Mouse (Mus musculus): ENCODE measurements around the gene Fcamr.
A peak's percentile ranks its signal among the peaks of the same experiment; 100 is the strongest.

Gene Fcamr

GRCm38 (mm10) chr1:130804279-130804678 lies 3.6 kb downstream of the Fcamr start:
- no peak for DNase-seq

- no peak for DNase-seq
These were observed 10.2 kb downstream of the Fcamr start for GRCm38 (mm10) chr1:130810906-130811305.

DNA sequence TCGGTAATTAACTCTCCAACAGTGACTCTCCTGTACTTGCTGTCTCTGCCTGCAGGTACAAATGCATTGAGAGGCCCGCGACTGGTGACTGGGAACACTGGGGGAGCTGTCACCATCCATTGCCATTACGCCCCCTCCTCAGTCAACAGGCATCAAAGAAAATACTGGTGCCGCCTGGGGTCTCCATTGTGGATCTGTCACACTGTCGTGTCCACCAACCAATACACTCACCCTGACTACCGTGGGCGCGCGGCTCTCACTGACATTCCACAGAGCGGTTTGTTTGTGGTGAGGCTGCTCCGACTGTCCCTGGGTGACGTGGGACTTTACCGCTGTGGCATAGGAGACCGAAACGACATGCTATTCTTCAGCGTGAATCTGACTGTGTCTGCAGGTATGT lies 10.6 kb downstream of the Fcamr start:
- no peak for DNase-seq

- DNase-seq, result no peak
These were observed 19.0 kb downstream of the Fcamr start for GRCm38 (mm10) chr1:130819737-130820136.

- no peak for DNase-seq
These were observed 19.8 kb downstream of the Fcamr start for GRCm38 (mm10) chr1:130820316-130821148.

GRCm38 (mm10) chr1:130821149-130821471 lies 20.4 kb downstream of the Fcamr start:
- DNase-seq, result no peak

DNA sequence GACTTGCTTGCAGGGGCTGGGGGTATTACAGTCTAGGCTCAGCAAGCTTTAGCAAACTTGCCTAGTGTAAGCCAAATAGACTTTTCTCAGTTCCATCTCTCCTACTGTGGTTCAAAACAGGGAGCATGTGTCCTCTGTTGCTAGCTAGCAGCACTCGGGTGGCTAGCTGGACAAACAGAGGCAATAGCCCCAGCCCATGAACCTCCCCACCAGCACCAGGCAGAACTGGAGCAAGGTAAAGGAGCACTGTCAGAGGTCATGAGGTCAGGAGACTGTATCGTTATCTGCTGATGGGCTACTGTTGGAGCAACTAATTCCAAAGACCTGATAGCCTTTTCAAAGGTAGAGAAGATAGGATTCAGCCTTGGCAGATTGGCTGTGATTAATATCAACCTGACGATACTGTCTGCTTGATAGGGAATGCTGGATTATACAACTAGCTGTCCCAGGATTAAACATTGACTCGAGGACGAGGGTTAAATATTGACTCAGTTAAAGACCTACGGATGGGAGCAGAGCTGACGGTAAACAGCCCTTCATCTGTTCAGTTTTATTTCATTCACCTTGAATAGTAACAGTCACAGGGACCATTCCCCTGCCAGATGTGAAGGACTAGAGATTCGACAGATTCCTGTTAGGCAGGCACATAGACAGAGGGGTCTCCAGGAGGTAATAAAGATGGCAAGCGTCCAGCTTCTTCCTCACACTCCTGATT lies 21.4 kb downstream of the Fcamr start:
- no peak for DNase-seq

DNA sequence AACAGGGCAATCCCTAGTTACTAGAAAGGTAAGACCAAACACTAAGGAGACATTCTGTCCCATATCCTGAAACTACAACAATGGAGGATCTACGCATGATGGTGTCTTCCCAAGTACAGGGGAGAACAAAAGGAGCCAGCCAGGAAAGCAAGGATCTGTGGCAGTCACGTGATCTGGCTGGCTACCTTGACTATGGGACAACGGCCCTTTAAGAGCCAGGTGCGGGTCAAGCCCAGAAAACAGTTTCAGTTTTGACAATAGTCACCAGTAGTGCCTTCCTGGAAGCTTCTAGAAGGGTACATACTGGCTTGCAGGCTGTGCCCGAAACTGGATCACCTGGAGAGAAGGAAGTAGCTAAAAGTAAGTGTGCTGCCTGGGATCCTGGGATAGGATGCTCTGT lies 25.7 kb downstream of the Fcamr start, which contains the start of gene Pigr:
Pigr (plus strand) TSS at position 237 of the 400 bp plus-strand sequence.
- no peak for DNase-seq

DNA sequence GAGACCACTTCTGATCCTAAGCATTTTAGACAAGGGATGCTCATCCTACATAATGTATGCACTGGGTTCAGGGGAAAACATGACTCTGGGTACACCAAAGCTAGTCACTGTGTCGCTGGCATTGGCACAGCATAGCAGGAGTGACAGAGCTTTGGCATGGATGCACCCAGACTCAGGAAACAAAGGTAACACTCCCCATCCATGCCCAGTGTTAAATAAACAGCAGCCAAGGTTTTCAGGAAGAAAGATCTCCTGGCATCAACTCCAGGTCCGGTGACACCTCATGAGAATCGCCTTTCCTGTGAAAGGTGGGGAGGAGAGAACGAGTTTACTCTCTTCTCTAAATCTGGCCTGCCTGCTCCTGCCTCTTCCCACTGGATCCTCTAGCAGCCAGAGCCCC lies 28.0 kb downstream of the Fcamr start:
- no peak for DNase-seq

- no peak for DNase-seq
These were observed 29.5 kb downstream of the Fcamr start for GRCm38 (mm10) chr1:130829906-130830830.

- no peak for DNase-seq
These were observed 31.8 kb downstream of the Fcamr start for GRCm38 (mm10) chr1:130832230-130833149.

DNA sequence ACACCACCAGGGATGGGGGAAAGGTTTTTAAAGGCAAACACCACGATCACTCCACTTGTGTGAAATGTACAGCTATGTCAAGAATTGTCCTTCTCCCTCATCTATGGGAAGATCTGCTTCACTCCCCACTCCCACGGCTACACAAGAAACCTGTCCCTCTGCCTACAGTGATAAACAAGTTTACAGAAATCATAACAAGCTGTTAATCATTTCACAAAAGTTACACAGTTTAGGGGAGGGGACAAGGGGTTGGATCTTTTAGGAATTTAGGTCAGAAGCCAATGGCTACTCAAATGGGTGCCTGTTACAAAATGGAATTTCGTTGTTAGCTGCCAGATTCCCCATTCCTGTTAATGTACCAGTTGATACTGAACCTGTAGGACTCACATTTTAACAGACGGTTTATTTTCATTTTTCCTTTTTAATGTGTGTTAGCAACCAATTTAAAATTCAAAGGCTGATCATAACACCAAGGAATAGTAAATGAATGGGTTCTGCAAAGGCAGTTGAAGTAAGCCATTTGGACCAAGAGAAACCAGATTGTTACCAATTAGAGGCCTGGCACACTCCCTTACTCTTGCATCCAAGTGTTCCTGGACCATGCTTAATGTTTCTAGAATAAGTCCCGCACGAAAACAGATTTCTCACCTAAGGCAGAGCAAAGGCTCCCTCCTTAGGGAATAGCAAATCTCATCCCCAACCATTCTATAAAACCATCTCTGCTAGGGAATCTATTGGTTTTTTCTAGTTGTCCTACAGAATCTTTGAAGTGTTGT lies 34.6 kb downstream of the Fcamr start:
- DNase-seq, result no peak

DNA sequence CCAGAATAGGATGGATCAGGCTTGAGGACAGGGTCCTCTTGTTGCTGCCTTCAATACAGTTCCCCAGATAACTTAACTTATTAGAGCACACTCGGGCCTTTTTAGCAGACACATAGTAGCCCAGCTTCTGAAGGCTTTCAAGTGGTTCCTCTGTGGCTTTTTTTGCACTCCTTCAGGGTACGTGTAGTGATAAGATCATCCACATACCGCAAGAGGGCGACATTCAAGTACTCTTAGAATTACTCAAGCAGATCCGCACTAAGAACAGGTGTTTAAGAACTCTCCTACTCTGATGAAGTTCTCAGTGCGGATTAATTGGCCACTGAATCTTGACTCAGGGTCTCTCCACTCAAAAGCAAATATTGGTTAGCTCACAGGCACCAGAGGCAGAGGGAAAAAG lies 37.6 kb downstream of the Fcamr start:
- peak; percentile 11 for DNase-seq

GRCm38 (mm10) chr1:130840599-130841379 lies 40.1 kb downstream of the Fcamr start:
- no peak for DNase-seq

- DNase-seq, result no peak
These were observed 40.9 kb downstream of the Fcamr start for GRCm38 (mm10) chr1:130841621-130842020.

- no peak for DNase-seq
These were observed 43.8 kb downstream of the Fcamr start for GRCm38 (mm10) chr1:130844516-130844915.

GRCm38 (mm10) chr1:130849530-130850214 lies 49.0 kb downstream of the Fcamr start:
- no peak for DNase-seq

DNA sequence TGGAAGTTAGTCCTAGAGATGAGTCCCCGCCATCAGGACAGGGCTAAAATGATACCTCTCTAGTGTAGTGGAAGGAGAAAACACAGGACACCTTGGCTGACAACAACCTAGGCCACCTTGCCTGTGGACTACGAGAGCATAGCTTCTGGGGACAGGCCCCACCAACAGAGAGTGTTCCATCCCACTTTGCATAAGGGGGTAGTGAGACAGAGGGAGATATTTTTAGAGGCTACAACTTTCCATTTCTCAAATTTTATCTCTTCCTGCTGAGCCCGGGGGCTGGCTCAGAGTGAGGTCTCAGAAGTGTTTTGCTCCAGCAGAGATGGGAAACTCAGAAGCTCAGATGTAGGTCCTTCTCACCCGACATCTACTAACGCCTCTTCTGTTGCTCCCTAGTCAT lies 49.7 kb downstream of the Fcamr start:
- DNase-seq, result no peak

- no peak for DNase-seq
These were observed 54.1 kb downstream of the Fcamr start for GRCm38 (mm10) chr1:130854819-130855218.

- no peak for DNase-seq
These were observed 55.0 kb downstream of the Fcamr start for GRCm38 (mm10) chr1:130855723-130856122.
